Mouse (Mus musculus): Measurements from ENCODE around the gene St3gal5.

DNA sequence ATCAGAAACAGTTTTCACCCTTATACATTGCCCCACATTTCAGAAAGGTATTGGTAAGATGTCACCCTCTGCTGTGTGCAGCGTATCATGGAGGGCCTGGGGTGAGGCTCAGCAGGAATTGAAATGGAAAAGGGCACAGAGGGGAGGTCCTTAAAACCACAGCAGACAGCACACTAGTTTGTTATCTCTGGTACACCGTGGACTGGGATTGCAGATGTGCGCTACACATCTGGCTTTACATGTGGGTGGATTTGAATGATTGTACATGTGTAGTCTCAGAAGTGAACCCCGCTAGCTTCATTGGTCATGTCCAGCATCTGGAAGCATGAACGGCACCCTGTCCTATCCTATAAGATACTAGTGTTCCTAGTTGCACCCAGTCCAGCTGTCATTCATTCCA lies 38.6 kb downstream of the St3gal5 start:
- TF ChIP-seq CTCF (IDR thresholded peaks at IDR 0.05 in 2 of 3, conservative IDR thresholded peaks at IDR 0.05 in 1 of 3; ENCODE audit: control insufficient read depth in 1 of 3, insufficient read depth in 1 of 3, low read depth in 2 of 3, low read length in 3 of 3, poor library complexity in 1 of 3, severe bottlenecking in 1 of 3), result no peak
- TF ChIP-seq POLR2A (IDR thresholded peaks at IDR 0.05; ENCODE audit: control insufficient read depth in 1 of 2, insufficient read depth in 1 of 2, low read depth in 1 of 2, low read length in 2 of 2, poor library complexity in 1 of 2), result no peak
- no peak for TF ChIP-seq USF1 (IDR thresholded peaks at IDR 0.05; ENCODE audit: low read depth, low read length)
- peak; percentile 36 for TF ChIP-seq TAL1 (IDR thresholded peaks at IDR 0.05; ENCODE audit: low read length)
- no peak for TF ChIP-seq CHD2 (IDR thresholded peaks at IDR 0.05; ENCODE audit: low read length)
- TF ChIP-seq KAT2A (conservative IDR thresholded peaks at IDR 0.05; ENCODE audit: low read depth, low read length), result no peak
